Mouse (Mus musculus) ES-Bruce4 (cell line): ENCODE results near the gene Prdm16. TPM values are rescaled to one million over a fixed set of nuclear protein-coding genes. Genes with fewer than 3 reads are reported as not detected.

Experiments
- H3K27ac ChIP-seq: 2 replicates; pipeline ENCODE4 v1.5.1; 2012; ENCODE audit warnings: low read length, inconsistent platforms; ENCODE audit not compliant: insufficient read depth
- H3K27me3 ChIP-seq: 2 replicates; pipeline ENCODE4 v1.6.1; 2012; ENCODE audit warnings: mild to moderate bottlenecking, low read length, inconsistent platforms; ENCODE audit not compliant: control insufficient read depth, poor library complexity, insufficient read depth, severe bottlenecking
- H3K36me3 ChIP-seq: 2 replicates; pipeline ENCODE4 v1.6.1; 2012; ENCODE audit warnings: inconsistent platforms, mild to moderate bottlenecking, low read length, moderate library complexity; ENCODE audit not compliant: control insufficient read depth, poor library complexity, insufficient read depth, severe bottlenecking
- H3K4me1 ChIP-seq: one replicate; pipeline ENCODE4 v1.8.1; 2011; ENCODE audit warnings: low read length; ENCODE audit not compliant: control insufficient read depth, insufficient read depth
- H3K4me3 ChIP-seq: 2 replicates; pipeline ENCODE4 v1.5.1; 2011; ENCODE audit warnings: low read depth, mild to moderate bottlenecking, low read length
- H3K9ac ChIP-seq: 2 replicates; pipeline ENCODE4 v1.6.1; 2012; ENCODE audit warnings: low read depth, mild to moderate bottlenecking, inconsistent platforms; ENCODE audit not compliant: poor library complexity, severe bottlenecking
- H3K9me3 ChIP-seq: replicated peaks from 2 replicates; pipeline ENCODE4 v1.6.1; 2012; ENCODE audit warnings: mild to moderate bottlenecking, low read length, inconsistent platforms; ENCODE audit not compliant: control insufficient read depth, poor library complexity, insufficient read depth, severe bottlenecking
- CTCF ChIP-seq: IDR thresholded peaks from one replicate; pipeline ENCODE4 v1.8.1; 2011; ENCODE audit warnings: low read depth, low read length
- EP300 ChIP-seq: IDR thresholded peaks from 2 replicates; pipeline ENCODE4 v1.6.1; 2011; ENCODE audit warnings: low read depth, low read length; ENCODE audit not compliant: insufficient read depth
- POLR2A ChIP-seq: IDR thresholded peaks from one replicate; pipeline ENCODE4 v1.8.1; 2011; ENCODE audit warnings: low read length; ENCODE audit not compliant: insufficient read depth
- polyA plus RNA-seq: library from polyadenylated mRNA; stranded (reverse); fragments of >200 nt; gene quantifications from 2 replicates; pipeline ENCODE4 v1.2.4, GENCODE M21; 2011; ENCODE audit warnings: low read depth; ENCODE audit not compliant: missing spikeins, insufficient read depth, insufficient read length

The Prdm16 gene
- polyA plus RNA-seq, 1 experiment, result 3.1 TPM

GRCm38 (mm10) chr4:154503260-154503829 is 133.3 kb downstream of the Prdm16 start:
- TF ChIP-seq CTCF (no peak), POLR2A (no peak), EP300 (no peak)
- H3K27ac ChIP-seq, result no peak overlapping the region
- no peak overlapping the region for H3K4me3 ChIP-seq
- no peaks in the 10 kb centered on the region for H3K9me3 ChIP-seq
- no peaks in the 10 kb centered on the region for H3K36me3 ChIP-seq
- peaks cover 4% of the 10 kb centered on the region for H3K4me1 ChIP-seq
- no peak overlapping the region for H3K9ac ChIP-seq
- H3K27me3 ChIP-seq, result no peaks in the 10 kb centered on the region

DNA sequence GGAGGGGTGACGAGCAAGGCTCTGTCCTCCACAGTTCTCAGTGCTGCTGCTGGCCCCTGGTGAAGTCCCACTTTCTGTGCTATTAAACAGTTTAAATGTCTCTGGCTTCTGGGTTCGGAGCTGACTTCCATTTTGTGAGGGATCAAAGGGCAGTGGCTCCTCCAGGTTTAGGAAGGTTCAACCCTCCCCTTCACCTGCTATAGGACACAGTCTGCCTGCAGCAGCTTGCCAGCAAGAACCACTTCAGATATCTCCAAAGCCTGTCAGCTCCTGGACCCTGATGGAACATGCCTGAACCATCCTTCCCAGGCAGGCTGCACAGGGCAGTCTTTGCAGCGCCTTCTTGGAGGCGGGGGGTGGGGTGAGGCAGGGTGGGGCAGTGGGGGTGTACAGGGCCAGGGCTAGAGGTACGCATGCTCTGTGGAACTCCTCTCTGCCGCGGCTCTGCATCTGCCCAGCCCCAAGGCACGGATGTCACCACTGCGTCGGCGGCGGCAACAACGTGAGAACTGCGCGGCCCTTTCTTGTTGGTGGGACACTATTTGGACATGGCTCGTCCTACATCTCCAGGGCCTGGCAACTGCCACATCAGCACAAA is 134.2 kb downstream of the Prdm16 start:
- Histone ChIP-seq H3K9ac (no peak overlapping the region), H3K9me3 (no peaks in the 10 kb centered on the region), H3K27me3 (no peaks in the 10 kb centered on the region), H3K4me3 (no peak overlapping the region), H3K27ac (no peak overlapping the region), H3K36me3 (no peaks in the 10 kb centered on the region), H3K4me1 (peaks cover 9% of the 10 kb centered on the region)
- no peak for TF ChIP-seq EP300
- TF ChIP-seq CTCF, result no peak
- TF ChIP-seq POLR2A, result no peak

DNA sequence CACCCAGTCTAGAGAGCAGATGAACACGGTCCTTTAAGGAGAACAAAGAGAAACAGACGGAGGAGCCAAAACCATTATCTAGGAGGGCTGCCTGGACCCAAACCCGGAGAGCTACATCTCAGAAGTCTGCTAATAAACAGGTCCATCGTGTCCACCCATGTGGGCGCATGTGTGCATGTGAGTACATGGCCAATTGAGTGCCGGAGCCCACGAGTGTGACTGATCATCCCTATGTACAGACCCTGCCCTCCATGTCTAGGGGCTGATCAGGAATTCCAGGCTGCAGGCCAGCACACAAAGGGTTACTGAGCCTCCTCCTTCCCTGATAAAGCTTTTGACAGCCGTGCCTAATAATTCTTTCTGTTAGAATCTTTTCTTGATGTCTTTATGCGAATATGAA is 136.0 kb downstream of the Prdm16 start:
- H3K27ac ChIP-seq, result no peak overlapping the region
- H3K9me3 ChIP-seq, result no peaks in the 10 kb centered on the region
- no peaks in the 10 kb centered on the region for H3K27me3 ChIP-seq
- no peak overlapping the region for H3K9ac ChIP-seq
- TF ChIP-seq POLR2A, result no peak
- TF ChIP-seq EP300, result no peak
- no peak for TF ChIP-seq CTCF
- no peaks in the 10 kb centered on the region for H3K36me3 ChIP-seq
- peaks cover 6% of the 10 kb centered on the region for H3K4me1 ChIP-seq
- H3K4me3 ChIP-seq, result no peak overlapping the region

DNA sequence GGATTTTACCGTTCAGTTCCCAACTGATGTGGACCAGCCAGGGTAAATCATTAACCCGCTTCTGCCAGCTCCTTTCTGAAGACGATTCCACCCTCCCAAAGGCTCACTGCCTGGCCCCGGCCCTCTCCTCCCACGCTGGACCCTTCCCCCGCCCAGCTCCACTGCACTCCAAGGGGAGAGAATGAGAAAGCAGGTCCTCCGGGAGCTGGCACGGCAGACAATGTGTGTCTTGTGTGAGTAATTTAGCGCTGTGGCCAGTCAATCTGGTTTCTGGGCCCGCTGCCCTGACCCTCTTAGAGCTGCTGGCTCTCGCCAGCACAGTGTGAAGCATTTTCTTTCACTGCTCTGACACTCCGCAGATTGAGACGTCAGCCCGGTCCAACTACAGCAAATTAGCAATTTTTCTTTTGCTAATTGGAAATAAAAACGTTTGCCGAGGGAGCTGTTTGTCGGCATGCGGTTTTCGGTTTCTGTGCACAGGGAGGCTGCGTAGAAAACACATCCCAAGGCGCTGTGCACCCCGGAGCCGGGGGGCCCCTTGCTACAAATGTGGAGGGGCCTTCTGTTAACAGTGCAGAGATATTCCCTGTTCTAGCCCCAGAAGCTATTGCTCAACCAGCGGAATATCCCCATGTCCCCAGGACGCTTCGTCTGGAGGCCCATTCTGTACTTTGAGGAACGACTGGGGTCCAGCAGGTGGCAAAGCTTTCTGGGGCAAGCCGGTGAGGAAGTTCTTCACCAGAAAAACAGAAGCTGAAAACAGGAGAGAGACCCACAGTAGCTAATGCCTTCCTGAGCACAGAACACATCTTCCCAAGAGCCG is 136.8 kb downstream of the Prdm16 start:
- no peak overlapping the region for H3K9ac ChIP-seq
- H3K4me1 ChIP-seq, result peaks cover 6% of the 10 kb centered on the region
- H3K27me3 ChIP-seq, result no peaks in the 10 kb centered on the region
- no peak overlapping the region for H3K27ac ChIP-seq
- no peaks in the 10 kb centered on the region for H3K36me3 ChIP-seq
- TF ChIP-seq POLR2A, result no peak
- H3K4me3 ChIP-seq, result no peak overlapping the region
- no peaks in the 10 kb centered on the region for H3K9me3 ChIP-seq

DNA sequence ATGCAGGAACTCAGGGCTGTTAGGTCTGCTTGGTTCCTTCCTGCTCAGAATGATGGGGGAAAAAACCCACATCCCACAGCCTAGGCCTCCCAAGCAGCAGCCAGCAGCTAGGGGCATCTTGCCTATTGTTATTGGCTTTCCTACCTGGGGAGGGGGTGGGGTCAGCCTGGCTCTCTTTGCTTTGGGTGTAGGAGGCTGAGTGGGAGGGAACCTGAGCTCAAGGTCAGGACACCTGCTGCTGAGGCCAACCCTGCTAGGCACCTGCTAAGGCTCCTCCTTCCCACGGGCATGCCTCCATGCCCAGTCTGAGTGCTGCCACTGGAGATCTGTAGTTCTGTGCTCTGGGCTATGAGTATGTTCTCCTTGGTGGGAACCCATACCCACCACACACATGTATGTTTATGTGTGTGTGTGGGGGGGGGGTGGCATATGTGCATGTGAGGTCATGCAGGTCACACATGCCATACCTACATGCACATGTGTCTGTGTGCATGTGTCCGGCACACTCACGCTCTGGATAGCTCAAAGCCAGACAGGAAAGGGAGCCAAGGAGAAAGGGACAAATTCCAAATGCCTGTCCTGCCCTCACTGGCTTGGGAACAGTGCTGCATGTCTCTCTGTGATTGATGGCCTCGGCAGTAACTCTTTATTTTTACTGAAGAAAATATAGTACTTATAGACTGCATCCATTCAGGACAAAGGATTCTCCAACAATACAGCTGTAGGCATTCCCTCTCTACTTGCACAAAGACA is 139.1 kb downstream of the Prdm16 start:
- Histone ChIP-seq H3K4me3 (no peak overlapping the region), H3K27me3 (no peaks in the 10 kb centered on the region), H3K27ac (peak overlapping the region; percentile 88), H3K9ac (no peak overlapping the region), H3K4me1 (peaks cover 6% of the 10 kb centered on the region), H3K36me3 (no peaks in the 10 kb centered on the region), H3K9me3 (no peaks in the 10 kb centered on the region)
- peak; percentile 92 for TF ChIP-seq EP300
- no peak for TF ChIP-seq CTCF
